Mouse (Mus musculus) embryonic facial prominence, embryonic 15.5 days (tissue): ENCODE results near the gene P2ry2. TPM values are rescaled to one million over a fixed set of nuclear protein-coding genes. Genes with fewer than 3 reads are reported as not detected.

Experiments
- ATAC-seq: fragments of 200-750 bp; cut with Nextera tagmentation; 2 replicates; pipeline ENCODE4 v1.8.0; 2017; ENCODE audit warnings: low read depth, moderate TSS enrichment; ENCODE audit not compliant: insufficient number of reproducible peaks, low FRiP score, low TSS enrichment
- H3K27ac ChIP-seq: fragments of 300-500 bp; sonication (generic); replicated peaks from 2 replicates; pipeline ENCODE4 v1.5.1; 2015; ENCODE audit warnings: mild to moderate bottlenecking, inconsistent platforms
- H3K27me3 ChIP-seq: fragments of 300-500 bp; sonication (generic); 2 replicates; pipeline ENCODE4 v1.6.1; 2015; ENCODE audit warnings: inconsistent platforms
- H3K36me3 ChIP-seq: fragments of 300-500 bp; sonication (generic); 2 replicates; pipeline ENCODE4 v1.6.1; 2015; ENCODE audit warnings: mild to moderate bottlenecking, inconsistent platforms
- H3K4me1 ChIP-seq: fragments of 300-500 bp; sonication (generic); 2 replicates; pipeline ENCODE4 v1.6.1; 2015; ENCODE audit warnings: inconsistent platforms
- H3K4me2 ChIP-seq: fragments of 300-500 bp; sonication (generic); replicated peaks from 2 replicates; pipeline ENCODE4 v1.6.1; 2015; ENCODE audit warnings: mild to moderate bottlenecking, inconsistent platforms
- H3K4me3 ChIP-seq: fragments of 300-500 bp; sonication (generic); replicated peaks from 2 replicates; pipeline ENCODE4 v1.5.1; 2015; ENCODE audit warnings: mild to moderate bottlenecking, inconsistent platforms
- H3K9ac ChIP-seq: fragments of 300-500 bp; sonication (generic); 2 replicates; pipeline ENCODE4 v1.6.1; 2015; ENCODE audit warnings: inconsistent platforms
- H3K9me3 ChIP-seq: fragments of 300-500 bp; sonication (generic); replicated peaks from 2 replicates; pipeline ENCODE4 v1.6.1; 2016; ENCODE audit warnings: inconsistent platforms
- WGBS: fragments of 180-500 bp; shearing (Covaris S2); methylation state at CpG from one replicate; pipeline ENCODE4 v1.1.7; 2015; 5-methylcytosine and 5-hydroxymethylcytosine counted together
- polyA plus RNA-seq: library from polyadenylated mRNA; unstranded; fragments of >200 nt; fragmentation: Nextera tagmentation; extraction: Ambion mirVana; gene quantifications from 2 replicates; pipeline ENCODE4 v1.2.1, GENCODE M21; 2015

The P2ry2 gene
- polyA plus RNA-seq, 1 experiment from 2014 or later: 3.6 TPM

DNA sequence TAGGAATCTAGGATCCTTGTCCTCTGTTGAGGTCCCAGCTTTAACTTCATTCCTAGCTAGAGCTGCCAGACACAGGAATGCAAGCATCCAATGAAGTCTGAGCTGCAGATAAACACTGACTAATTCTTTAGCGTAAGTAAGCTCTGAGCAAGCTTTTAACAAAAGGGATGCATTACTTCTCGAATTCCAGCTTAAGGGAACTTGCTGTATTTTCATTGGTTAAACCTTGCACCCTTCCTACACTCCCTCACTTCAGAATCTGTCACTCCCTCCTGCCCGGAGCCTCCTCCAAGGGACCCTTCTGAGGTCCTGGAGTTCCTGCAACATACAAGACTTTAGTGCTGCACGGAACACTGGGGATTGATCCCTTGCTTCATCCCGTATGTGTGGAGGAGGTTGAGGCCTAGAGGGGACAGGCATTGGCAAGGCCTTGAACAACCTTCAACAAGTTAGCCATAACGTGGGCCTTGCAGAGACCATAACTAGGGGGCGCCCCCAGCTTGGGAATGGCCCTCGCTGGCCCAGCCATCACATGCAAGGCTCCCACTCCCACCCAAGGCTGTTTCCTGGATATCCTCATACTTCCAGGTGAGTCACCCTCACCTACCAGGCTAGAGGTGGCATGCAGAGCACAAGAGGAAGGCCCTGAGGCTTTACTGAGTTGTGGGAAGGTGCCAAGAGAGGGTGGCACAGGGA is 31.3 kb upstream of the P2ry2 start:
- 0 out of 2 replicates have a peak, but pooled peaks cover 3% of the 10 kb centered on the region for H3K4me1 ChIP-seq
- ATAC-seq: no peak
- 41% methylated on average over 8 of the region's 8 CpGs for WGBS
- no peak overlapping the region for H3K27ac ChIP-seq
- H3K4me3 ChIP-seq: no peak overlapping the region
- no peak overlapping the region for H3K4me2 ChIP-seq
- H3K36me3 ChIP-seq: no peaks in the 10 kb centered on the region
- no peaks in the 10 kb centered on the region for H3K9me3 ChIP-seq
- no peak overlapping the region for H3K9ac ChIP-seq
- no peaks in the 10 kb centered on the region for H3K27me3 ChIP-seq

DNA sequence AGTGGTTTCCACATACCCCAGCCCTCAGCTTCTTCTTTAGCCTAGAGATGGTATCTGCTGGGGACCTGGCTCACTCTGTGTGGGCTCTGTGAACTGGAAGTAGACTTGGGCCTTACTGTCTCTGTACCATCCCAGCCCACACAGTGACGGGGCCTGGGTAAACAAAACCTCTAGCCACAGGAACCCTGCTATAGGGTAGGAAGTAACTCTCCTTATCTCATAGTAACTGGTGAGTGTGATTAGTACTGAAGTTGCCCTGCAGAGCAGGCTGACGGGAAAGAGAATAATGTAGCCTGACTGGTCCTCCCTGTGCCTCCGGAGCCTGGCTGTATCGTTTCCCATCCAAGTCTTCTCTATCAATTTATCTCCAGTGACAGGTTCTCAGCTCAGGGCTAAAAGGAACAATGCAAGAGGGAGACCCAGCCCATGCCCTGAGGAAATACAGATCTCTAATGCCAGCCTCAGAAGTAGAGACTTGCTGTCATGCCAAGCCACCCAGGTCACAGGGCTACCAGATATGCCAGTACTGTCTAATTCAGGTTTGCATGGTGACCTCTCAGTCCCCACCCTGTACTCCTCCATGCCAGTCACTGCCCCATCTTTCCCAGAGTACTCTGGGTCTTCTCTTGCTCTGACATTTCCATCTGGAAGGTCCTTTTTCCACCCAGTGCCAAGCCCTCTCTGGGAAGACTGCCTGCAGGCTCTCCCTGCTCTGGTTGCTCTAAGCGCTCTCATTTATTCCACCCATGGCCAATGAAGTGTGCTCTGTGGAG is 29.5 kb upstream of the P2ry2 start:
- Histone ChIP-seq H3K27ac (0 out of 2 replicates have a peak overlapping the region, but pooled peaks have one; percentile 3), H3K4me2 (no peak overlapping the region), H3K36me3 (no peaks in the 10 kb centered on the region), H3K4me3 (no peak overlapping the region), H3K27me3 (no peaks in the 10 kb centered on the region), H3K9ac (no peak overlapping the region), H3K9me3 (no peaks in the 10 kb centered on the region), H3K4me1 (0 out of 2 replicates have a peak, but pooled peaks cover 3% of the 10 kb centered on the region)
- 50% methylated on average over 5 of the region's 5 CpGs for WGBS
- ATAC-seq: no peak

GRCm38 (mm10) chr7:101041544-101041943 is 28.9 kb upstream of the P2ry2 start:
- Histone ChIP-seq H3K27me3 (no peaks in the 10 kb centered on the region), H3K4me3 (no peak overlapping the region), H3K9me3 (no peaks in the 10 kb centered on the region), H3K9ac (no peak overlapping the region), H3K4me1 (0 out of 2 replicates have a peak, but pooled peaks cover 3% of the 10 kb centered on the region), H3K27ac (0 out of 2 replicates have a peak overlapping the region, but pooled peaks have one; percentile 3), H3K4me2 (no peak overlapping the region), H3K36me3 (no peaks in the 10 kb centered on the region)
- no peak for ATAC-seq
- 53% methylated on average over 2 of the region's 2 CpGs for WGBS

DNA sequence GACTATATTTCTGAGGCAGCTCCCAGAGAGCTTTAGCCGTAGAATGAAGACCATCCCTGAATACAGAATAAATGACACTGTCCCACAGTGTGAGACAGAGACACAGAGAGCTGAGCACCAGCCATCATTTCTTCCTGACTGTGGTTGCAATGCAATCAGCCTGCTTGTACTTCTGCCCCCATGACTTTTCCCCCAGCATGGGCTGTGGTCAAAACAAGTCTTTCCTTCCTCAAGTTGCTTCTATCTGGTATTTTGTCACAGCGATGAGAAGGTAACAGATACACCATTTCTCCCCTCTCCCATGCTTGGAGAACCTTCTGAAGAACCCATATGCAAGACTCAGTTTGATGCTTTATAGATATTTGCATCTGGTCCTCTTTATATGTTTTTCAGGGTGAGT is 20.7 kb upstream of the P2ry2 start:
- Histone ChIP-seq H3K27me3 (no peaks in the 10 kb centered on the region), H3K4me3 (no peak overlapping the region), H3K27ac (no peak overlapping the region), H3K9ac (no peak overlapping the region), H3K36me3 (no peaks in the 10 kb centered on the region), H3K4me1 (no peaks in the 10 kb centered on the region; the same call in 1 of the 2 replicates), H3K9me3 (no peaks in the 10 kb centered on the region), H3K4me2 (no peak overlapping the region)
- WGBS: 90% methylated on average over 2 of the region's 2 CpGs
- no peak for ATAC-seq

DNA sequence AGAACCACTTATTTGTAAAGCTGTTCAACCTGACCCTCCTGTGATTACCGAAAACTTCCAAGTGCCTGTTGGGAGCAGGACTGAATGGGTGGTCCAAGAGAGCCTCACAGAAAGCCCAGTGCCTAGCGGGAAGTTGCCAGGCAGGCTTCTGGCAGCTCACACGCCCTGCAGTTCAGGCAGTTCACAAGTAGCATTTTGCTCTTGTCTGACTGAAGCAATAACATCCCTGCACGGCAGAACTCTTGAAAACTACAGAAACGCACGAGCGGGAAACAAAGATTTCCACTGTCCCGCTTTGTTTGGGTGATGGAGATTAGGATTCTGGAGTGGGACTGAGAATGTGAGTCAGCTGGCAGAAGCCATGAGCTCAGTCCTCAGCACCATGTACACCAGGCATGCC is 18.6 kb upstream of the P2ry2 start:
- WGBS: 34% methylated on average over 8 of the region's 8 CpGs
- Histone ChIP-seq H3K9ac (no peak overlapping the region), H3K36me3 (no peaks in the 10 kb centered on the region), H3K9me3 (no peaks in the 10 kb centered on the region), H3K4me1 (no peaks in the 10 kb centered on the region; the same call in 1 of the 2 replicates), H3K4me3 (no peak overlapping the region), H3K4me2 (no peak overlapping the region), H3K27me3 (no peaks in the 10 kb centered on the region), H3K27ac (no peak overlapping the region)
- ATAC-seq: no peak

DNA sequence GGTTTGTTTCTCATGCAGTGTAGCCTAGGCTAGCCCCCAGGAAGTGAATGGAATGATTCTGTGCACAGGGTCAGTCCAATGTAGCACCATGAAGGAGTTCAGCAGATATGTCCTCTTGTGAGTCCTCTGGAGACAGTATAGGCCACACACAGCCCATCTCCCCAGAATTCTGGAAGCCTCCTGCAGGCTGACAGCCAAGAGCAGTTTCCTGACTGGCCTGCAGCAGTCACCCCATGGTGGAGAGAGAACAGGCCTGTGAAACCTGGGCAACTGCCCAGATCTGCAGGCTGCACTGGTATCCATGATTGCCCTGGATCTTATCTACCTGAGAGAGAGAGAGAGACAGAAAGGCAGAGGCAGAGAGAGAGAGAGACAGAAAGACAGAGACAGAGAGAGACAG is 18.1 kb upstream of the P2ry2 start:
- no peak for ATAC-seq
- H3K27ac ChIP-seq: no peak overlapping the region
- H3K4me2 ChIP-seq: no peak overlapping the region
- no peaks in the 10 kb centered on the region for H3K27me3 ChIP-seq
- no peak overlapping the region for H3K9ac ChIP-seq
- H3K9me3 ChIP-seq: no peaks in the 10 kb centered on the region
- no peaks in the 10 kb centered on the region for H3K36me3 ChIP-seq
- no peak overlapping the region for H3K4me3 ChIP-seq
- H3K4me1 ChIP-seq: no peaks in the 10 kb centered on the region; the same call in 1 of the 2 replicates

- no peaks in the 10 kb centered on the region for H3K9me3 ChIP-seq
- no peaks in the 10 kb centered on the region for H3K27me3 ChIP-seq
- H3K4me1 ChIP-seq: no peaks in the 10 kb centered on the region; the same call in 1 of the 2 replicates
- no peak overlapping the region for H3K27ac ChIP-seq
- no peaks in the 10 kb centered on the region for H3K36me3 ChIP-seq
- 75% methylated on average over 6 of the region's 6 CpGs for WGBS
- H3K4me3 ChIP-seq: no peak overlapping the region
- no peak for ATAC-seq
- no peak overlapping the region for H3K4me2 ChIP-seq
- H3K9ac ChIP-seq: no peak overlapping the region
These were observed 16.8 kb upstream of the P2ry2 start for GRCm38 (mm10) chr7:101029446-101029845.

DNA sequence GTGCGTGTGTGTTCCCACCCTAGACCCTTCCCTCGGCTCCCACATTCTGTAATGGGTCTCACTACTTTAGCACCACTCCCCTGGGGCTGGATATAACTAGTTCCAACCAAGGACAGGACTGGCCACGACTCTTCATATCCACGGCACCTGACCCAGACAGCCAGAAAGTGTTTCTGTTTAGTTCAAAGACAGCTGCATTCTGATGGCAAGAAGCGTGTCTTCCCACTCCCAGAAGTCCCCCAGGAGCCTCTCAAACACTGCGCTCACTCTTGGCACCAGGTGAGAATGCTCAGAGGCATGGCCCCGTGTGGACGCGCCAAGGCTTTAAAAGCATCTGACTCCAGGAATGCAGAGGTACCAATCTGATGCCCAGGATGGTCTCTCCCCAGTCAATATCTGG is 16.3 kb upstream of the P2ry2 start:
- Histone ChIP-seq H3K4me1 (no peaks in the 10 kb centered on the region; the same call in 1 of the 2 replicates), H3K9ac (no peak overlapping the region), H3K4me3 (no peak overlapping the region), H3K27me3 (no peaks in the 10 kb centered on the region), H3K36me3 (no peaks in the 10 kb centered on the region), H3K4me2 (no peak overlapping the region), H3K9me3 (no peaks in the 10 kb centered on the region), H3K27ac (no peak overlapping the region)
- ATAC-seq: no peak
- WGBS: 77% methylated on average over 9 of the region's 9 CpGs

- no peak for ATAC-seq
- Histone ChIP-seq H3K4me1 (no peaks in the 10 kb centered on the region; the same call in 1 of the 2 replicates), H3K9me3 (no peaks in the 10 kb centered on the region), H3K4me2 (no peak overlapping the region), H3K36me3 (no peaks in the 10 kb centered on the region), H3K9ac (no peak overlapping the region), H3K27ac (no peak overlapping the region), H3K4me3 (no peak overlapping the region), H3K27me3 (no peaks in the 10 kb centered on the region)
- 85% methylated on average over 5 of the region's 5 CpGs for WGBS
These were observed 15.7 kb upstream of the P2ry2 start for GRCm38 (mm10) chr7:101028444-101028757.

- Histone ChIP-seq H3K27me3 (no peaks in the 10 kb centered on the region), H3K4me3 (no peak overlapping the region), H3K36me3 (no peaks in the 10 kb centered on the region), H3K9ac (no peak overlapping the region), H3K4me2 (no peak overlapping the region), H3K9me3 (no peaks in the 10 kb centered on the region), H3K27ac (no peak overlapping the region), H3K4me1 (no peaks in the 10 kb centered on the region; the same call in 1 of the 2 replicates)
- 84% methylated on average over 10 of the region's 10 CpGs for WGBS
- ATAC-seq: no peak
These were observed 15.2 kb upstream of the P2ry2 start for GRCm38 (mm10) chr7:101027623-101028443.

- Histone ChIP-seq H3K4me3 (no peak overlapping the region), H3K27ac (no peak overlapping the region), H3K4me1 (no peaks in the 10 kb centered on the region; the same call in 1 of the 2 replicates), H3K9me3 (no peaks in the 10 kb centered on the region), H3K9ac (no peak overlapping the region), H3K27me3 (no peaks in the 10 kb centered on the region), H3K4me2 (no peak overlapping the region), H3K36me3 (no peaks in the 10 kb centered on the region)
- 54% methylated on average over 5 of the region's 5 CpGs for WGBS
- no peak for ATAC-seq
These were observed 14.2 kb upstream of the P2ry2 start for GRCm38 (mm10) chr7:101026836-101027235.
